Mouse (Mus musculus) frontal cortex, postnatal 36 days (tissue): ENCODE data around the gene Mob3a.
"Not testable (repeated sequence)": the region's sequence is repeated elsewhere in the genome, so short reads cannot be mapped to it uniquely, and the experiment has no call there.

Experiments used
- DNase-seq, 2 experiments: peaks; one replicate each; pipeline ENCODE4 v3.0.0; 2022; ENCODE audit warnings: low spot score in 2 of 2

Mob3a gene

DNA sequence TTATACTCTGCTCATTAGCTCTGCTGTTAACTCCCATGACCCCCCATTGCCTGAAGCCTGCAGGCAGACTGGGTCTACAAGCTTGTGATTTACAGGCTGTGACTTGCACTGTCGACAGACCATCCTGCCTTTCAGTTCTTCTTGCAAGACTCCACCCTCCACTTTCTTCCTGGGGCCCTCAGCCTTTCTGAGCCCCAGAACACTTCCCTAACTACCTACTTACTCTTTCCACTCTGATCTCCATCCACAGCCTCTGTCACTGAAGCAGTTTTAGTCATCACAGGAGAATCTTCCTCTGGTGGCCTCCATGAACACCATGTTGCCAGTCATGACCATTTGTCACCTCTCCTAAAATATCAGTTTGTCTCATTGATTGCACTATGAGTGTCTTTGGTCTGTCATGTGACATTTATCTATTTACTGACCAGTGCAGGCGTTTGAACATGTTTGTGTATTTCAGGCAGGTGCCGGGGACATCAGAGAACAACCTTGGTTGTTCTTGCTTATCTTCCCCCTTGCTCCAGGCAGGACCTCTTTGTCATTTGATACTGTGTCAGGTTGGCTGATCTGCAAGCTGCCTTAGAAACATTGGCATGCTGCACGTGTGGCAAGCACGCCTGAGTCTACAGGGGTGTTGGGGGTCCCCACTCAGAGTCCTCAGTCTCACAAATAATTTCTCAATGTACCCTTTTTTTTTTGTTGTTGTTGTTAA lies 38.1 kb downstream of the Mob3a start:
- no peak for DNase-seq

DNA sequence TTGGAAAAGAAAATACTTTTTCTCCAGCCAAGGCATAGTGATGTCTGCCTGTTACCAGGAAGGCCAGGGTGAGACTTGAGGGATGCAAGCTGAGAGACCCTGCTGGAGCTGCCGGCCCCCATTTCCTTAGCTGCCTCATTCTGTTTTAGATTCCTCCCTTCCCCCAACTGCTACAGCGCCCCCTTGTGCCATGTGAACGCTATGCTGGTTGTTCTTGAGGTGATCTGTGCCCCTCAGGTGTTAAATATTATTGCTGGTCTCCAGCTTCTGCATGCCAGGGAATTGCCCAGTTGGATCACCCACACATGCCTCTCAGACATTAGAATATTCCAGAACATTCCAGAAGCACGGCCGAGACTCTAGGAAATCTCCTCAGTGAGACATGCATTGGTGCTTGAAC lies 40.6 kb downstream of the Mob3a start:
- no peak for DNase-seq

DNA sequence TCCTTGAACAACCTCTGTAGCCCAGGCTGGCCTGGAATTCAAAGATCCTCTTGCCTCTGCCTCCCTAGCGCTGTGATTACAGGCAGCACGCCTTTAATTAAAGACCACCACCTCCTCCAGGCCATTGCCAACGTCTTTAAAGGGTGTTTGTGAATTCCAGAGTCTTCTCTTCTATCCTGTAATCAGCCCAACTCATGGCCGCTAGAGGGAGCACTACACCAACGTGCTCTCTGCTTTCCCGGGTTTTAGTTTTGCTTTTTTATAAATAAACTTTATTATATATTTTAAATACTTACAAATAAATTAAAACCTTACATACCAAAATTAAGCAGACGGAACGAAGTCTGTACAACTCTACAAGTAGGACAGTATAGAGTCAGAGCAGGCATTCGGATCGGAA lies 42.6 kb downstream of the Mob3a start:
- DNase-seq = peak; percentile 70 to 81

DNA sequence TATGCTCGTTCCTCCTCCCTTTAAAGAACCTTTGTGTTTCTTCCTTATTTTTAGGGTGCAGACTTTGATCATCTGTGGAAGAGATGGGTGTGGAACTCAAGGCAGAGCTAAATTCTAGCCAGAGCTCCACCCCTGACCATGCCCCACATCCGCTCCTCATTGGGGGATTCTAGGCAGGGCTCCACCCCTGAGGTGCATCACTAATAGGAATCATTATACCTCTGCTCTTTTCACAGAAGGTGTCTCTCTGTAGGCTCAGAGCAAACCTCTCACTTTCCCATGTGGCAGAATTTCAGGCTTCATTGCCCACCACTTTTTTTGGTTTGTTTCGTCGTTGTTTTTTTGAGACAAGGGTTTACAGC lies 43.0 kb downstream of the Mob3a start:
- DNase-seq = no peak

DNA sequence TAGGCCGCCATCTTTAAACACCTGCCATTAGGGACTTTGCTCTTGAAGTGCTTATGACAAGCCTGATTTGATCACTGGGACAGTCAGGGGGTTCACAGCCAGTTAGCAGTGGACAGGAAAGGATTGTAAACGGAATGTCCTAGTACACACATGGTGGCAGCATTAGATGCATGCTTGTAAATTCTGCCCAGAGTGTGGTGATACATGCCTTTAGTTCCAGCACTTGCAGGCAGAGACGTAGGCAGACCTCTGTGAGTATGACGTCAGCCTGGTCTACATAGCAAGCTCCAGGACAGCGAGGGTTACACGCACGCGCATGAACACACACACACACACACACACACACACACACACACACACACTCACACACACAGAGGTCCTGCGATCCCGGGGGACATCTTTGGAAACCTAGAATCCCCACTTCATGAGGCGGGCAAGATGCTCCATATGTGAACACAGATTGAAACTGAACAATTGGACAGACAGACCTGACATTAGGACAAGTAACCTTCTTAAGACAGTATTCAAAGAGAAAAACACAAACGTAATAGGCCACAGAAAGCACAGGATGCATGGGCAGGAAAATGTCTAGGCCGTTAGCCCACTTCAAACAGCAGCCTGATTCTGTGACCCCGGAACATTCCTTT lies 43.5 kb downstream of the Mob3a start:
- no peak for DNase-seq

DNA sequence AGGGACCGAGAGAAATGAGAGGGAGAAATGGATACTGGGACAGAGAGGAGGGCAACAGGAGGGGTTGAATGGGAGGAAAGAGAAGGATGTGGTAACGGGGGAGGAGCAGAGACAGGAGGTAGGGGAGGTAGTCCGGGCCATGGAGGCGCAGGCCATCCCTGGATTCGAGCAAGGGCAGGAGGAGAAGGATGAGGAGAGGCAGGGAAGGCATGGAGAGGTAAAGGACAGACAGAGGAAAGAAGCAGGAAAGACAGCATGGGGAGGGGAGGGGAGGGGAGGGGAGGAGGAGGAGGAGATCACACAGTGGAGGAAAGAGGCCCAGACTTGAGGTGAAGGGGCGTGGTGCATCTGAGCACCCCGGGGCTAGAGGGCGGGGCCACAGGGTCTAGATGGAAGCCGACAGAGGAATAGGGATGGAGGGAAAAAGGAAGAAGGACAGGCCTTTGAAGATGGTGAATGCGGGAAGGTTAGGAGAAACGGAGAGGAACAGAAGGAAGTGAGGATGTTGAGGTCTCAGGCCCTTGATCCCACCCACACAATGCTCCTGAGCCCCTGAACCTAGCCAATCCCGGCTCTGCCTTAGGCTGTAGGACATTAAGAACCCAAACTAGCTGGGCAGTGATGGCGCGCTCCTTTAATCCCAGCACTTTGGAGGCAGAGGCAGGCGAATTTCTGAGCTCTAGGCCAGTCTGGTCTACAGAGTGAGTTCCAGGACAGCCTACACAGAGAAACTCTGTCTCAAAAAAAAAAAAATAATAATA lies 44.7 kb downstream of the Mob3a start, which contains the start of gene Btbd2:
Gene Btbd2 (minus strand): TSS at position 209 of the 761 bp plus-strand sequence.
- no peak for DNase-seq

DNA sequence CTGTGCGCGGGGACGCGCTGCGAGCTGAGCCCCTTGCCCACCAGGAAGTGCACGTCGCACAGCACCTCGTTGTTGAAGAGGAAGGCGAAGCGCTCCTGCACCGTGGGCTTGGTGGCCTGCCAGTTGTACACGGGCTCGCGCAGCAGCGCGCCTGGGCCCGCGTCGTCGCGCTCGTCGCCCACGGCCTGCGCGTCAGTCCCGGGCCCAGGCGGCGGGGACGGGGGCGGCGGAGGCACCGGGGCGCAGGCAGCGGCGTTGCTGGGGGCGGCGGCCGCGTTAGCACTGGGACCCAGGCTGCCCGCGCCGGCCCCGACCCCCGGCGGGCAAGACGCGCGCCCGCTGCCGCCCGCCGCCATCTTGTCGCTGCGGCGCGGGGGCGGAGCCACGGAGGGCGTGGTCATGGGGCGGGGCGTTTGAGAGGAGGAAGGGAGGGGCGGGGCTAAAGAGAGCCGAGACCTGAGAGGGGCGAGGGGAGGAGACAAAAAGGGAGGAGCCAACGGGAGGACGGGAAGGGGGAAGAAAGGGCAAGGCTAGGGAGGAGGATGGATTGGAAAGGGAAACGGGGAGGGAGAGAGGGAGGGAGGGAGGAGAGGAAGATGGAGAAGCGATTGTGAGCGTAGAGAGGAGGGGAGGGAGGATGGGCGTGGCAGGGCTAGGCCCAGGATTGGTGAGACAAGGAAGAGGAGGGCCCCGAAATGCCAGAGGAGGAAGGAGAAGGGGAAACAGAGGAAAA lies 45.5 kb downstream of the Mob3a start:
- DNase-seq = peak; percentile 91

DNA sequence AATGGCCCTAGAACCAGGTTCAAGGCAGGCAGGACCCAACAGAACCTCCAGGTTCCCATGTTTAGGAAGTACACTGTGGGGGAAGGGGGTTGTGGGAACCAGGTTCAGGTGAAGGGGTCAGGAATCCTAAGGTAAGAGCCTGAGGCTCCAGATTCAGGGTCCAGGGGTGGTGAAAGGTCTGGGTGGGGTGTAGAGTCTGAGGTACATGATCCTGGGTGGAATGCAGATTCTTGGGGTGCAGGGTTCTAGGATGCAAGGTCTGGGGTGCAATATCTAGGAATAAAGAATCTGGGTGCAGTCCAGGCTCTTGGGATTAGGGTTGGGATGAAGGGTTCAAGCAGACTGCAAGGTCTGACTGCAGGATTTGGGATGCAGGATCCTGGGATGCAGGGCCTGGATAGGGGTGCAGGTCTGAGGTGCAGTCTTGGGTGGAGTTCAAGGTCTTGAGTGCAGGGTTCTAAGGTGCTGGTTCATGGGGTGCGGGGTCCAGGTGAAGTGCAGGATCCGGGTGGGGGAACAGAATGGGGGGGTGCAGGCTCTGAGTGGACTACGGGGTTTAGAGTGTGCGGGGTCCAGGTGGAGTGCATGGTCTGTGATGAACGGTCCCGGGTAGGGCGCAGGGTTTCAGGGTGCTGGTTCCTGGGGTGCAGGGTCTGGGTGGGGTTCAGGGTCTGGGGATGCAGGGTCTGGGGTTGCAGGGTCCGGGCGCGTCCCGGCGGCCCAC lies 46.2 kb downstream of the Mob3a start:
- no peak for DNase-seq

DNA sequence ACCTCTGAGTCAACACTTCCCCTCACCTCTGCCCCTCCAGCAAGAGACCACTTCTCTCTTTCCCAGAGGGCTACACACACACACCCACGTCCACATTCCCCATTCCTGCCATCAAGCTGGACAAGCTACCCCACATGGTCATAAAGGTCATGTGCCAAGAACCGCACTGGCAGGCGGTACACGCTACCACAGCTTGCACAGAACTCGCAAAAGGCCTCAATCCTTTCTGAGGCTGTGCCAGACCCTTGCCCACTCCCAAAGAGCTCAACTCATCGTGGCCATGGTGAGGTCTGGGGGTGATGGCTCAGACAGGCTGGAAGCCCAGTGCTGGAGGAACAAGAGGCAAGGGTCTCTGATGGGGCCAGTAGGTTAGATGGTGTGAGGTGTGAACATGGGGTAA lies 46.9 kb downstream of the Mob3a start:
- no peak for DNase-seq

DNA sequence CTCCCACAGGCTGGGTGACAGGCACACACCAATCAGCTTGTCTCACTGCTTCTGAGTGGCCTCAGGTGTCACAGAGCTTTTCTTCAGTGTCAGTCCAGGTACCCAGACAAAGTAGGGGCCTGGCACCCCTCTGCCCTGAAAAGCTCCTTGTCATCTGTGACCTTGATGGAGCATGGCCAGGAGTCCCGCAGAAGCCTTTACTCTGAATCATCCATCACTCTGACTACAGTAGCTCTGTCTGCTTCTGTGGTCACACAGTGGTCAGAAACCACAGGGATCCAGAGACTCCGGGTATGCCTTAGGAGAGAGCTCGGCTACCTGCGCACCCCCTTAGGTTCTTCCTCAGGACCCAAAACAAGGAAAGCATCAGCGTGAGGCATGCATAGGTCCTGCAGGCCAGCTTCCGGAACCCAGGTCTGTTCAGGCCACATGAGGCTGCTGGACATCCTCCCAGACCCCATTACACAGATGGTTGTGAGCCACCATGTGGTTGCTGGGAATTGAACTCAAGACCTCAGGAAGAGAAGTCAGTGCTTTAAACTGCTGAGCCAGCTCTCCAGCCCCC lies 48.5 kb downstream of the Mob3a start:
- DNase-seq = no peak

DNA sequence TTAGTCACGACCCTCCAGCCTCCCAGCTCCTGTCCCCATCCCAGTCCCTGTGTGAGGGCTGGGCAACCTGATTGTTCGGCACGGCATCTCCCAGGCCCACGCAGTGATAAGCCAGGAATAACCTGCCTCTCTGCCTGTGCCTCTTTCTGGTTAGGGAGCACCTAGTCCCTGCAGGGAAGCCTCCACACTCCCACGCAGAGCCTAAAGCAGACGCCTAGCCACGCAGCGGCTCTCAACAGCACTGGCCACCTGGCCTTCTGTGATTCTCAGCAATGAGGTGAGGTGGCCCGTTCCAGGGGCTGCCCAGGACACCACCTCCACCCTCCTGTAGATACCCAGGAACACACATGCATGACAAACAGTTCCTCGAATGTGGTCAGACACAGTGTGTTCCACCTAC lies 51.4 kb downstream of the Mob3a start:
- DNase-seq = peak; percentile 36 to 49

DNA sequence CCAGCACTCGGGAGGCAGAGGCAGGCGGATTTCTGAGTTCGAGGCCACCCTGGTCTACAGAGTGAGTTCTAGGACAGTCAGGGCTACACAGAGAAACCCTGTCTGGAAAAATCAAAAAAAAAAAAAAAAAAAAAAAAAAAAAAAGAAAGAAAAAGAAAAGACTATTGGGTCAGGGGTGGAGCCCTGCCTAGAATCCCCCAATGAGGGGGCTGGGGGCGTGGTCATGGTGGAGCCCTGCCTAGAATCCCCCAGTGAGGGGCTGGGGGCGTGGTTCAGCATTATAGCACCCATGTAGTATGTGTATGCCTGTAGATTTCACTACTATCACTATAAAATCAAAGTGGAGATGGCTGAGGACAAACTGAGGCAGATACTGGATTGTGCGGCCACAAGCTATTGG lies 51.9 kb downstream of the Mob3a start:
- DNase-seq = not testable (repeated sequence)

DNA sequence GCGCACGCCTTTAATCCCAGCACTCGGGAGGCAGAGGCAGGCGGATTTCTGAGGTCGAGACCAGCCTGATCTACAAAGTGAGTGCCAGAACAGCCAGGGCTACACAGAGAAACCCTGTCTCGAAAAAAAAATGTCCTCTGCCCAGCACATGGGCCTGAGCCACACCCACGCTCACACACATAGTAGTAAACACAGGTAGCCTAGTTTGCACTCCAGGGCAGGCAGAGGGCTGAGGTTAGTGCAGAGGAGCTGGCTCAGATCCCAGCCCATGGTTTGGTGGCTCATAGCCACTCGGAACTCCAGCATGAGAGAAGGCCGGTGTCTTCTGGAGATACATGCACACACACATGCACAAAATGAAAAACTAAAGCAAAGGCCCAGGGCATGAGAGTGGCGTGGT lies 54.8 kb downstream of the Mob3a start:
- DNase-seq = no peak

DNA sequence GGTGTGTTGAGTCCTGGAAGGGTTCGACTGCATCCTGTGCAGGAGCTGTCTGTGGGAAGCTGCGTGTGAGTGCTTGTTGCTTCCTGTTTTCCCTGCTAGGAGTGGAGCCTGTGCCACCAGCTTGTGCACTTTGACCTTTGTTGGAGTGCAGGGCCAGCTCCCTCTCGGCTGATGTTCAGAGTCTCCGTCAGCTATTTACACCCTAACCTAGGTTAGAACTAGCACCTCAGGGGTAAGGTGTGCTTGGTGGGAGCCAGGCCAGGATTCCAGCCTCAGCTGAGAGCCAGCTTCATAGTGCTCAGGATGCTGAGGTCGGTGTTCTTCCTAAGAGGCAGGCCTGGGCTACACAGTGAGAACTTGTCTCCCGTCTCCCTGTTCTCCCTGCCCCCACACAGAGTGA lies 66.4 kb downstream of the Mob3a start:
- no peak for DNase-seq
